Mouse (Mus musculus): Measurements from ENCODE around the gene Bmt2.

DNA sequence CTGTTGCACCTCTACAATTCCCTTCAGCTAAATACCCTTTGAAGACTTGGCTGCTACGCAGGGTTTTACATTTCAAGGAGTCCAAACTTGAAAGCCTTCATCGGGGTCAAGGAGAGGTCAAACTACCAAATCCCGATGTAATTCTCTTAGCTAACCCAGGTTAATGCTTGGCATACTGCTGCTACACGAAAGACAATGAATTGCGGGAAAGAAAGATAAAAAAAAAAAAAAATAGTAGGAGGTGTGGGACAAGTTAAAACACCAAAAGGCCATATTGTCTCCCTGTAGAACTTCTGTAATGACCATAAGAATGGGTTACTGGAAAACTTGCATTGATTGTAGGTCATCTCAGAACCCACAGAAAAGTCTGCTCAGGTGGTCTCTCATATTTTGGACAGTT lies 583 bp upstream of the Bmt2 start:
- no peak for TF ChIP-seq CTCF (IDR thresholded peaks at IDR 0.05; ENCODE audit: low read depth, low read length)
- no peak for TF ChIP-seq POLR2A (IDR thresholded peaks at IDR 0.05; ENCODE audit: extremely low read depth, insufficient read depth, low read length)

All from liver, adult 2 months (tissue).